Mouse (Mus musculus) CD4-positive helper T cell, adult 2 months (primary cell): ENCODE measurements around the gene Spata5.

Experiments used
- DNase-seq: peaks from one replicate; pipeline ENCODE4 v3.0.0-alpha.2; 2012; ENCODE audit warnings: low read depth, missing footprints, low spot score

Spata5 gene

DNA sequence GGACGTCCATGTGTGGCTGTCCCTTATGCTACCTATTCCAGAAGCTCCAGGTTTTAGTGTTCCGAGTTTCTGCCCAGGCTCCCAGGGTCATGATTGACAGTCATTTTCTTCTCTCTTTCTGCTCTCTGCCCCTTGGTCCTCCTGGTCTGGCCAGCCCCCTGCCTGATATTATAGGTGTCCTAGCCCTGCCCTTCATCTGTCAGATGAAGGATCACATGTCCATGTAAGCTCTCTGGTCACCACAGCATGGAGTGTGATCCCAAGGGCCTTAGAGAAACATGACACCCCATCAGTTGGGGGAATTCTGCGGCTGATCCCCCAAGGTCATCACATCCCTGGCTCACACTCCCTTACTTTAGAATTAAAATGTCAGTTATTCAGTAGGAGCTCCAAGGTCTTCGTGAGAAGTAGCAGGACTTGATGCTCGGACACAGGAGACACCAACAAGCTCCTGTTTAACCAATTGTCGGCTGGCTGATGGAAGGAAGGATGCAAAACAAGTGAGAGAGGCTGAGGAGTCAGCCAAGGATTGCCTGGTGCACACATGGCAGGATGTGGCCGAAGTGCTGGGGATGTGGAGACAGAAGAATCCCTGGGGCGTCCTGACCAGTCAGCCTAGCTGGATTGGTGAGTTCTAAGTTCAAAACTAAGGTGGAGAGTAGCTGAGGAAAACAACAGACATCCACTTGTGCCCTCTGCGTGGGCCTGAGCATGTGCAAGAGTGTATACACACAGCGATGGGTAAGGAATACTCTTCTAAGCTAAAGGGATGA, 195.4 kb downstream of the Spata5 start:
- no peak for DNase-seq

DNA sequence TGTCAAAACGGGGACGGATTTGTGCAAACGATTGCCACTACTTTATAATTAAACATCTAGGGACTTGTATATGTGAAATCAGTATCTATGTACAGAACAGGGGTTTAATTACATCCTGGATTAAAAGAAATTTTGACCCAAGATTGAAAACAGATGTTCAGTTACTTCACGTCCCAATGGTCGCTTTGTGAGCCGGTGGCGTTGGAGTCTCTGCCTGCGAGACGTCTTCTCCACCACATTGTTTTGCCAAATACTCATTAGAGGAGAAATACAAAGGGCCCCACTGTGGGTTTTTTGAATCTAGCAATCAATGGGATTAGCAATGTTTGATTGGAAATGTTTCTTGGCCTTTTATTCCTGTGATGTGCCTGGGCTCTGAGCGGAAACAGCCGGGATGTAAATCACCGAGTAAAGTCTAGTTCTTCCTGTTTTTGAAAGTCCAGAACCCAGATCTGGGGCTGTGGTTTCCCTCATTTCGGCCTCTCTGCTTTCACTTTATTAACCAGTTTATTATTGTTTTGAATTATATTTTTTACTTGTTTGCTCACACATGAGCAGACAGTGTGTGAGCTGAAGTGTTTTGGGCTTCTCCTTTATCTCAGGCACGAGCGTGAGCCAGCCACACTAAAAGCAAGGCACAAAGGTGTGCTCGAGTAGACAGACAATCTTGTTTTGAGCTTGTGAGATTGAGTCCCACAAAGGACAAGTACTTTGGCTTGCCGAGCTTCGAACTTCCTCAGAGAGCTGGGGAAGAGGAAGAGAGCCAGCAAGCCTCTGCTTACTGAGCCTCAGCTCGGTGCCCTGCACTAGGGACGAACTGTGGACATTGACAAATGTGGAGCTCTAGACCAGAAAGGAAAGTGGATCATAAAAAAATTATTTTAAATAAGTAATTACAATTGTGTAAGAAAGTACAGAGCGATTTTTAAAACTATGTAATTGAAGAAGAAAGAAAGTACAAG, 197.2 kb downstream of the Spata5 start:
- no peak for DNase-seq
